Mouse (Mus musculus) limb, embryonic 11.5 days (tissue): ENCODE measurements around the gene Cyp17a1. TPM values are rescaled to one million over a fixed set of nuclear protein-coding genes. Genes with fewer than 3 reads are reported as not detected.

Experiments used
- ATAC-seq: fragments of 200-750 bp; cut with Nextera tagmentation; 2 replicates; pipeline ENCODE4 v1.8.0; 2017; ENCODE audit warnings: low read depth; ENCODE audit not compliant: insufficient number of reproducible peaks, low FRiP score, low TSS enrichment
- DNase-seq: peaks from one replicate; pipeline ENCODE4 v3.0.0-alpha.2; 2015; ENCODE audit warnings: low spot score
- H3K27ac ChIP-seq: fragments of 300-500 bp; sonication (generic); replicated peaks from 2 replicates; pipeline ENCODE4 v1.5.1; 2014; ENCODE audit warnings: low read depth, mild to moderate bottlenecking, low read length
- H3K27me3 ChIP-seq: fragments of 300-500 bp; sonication (generic); 2 replicates; pipeline ENCODE4 v1.6.1; 2014; ENCODE audit warnings: mild to moderate bottlenecking, low read length, mixed read lengths; ENCODE audit not compliant: control insufficient read depth, insufficient read depth
- H3K36me3 ChIP-seq: fragments of 300-500 bp; sonication (generic); 2 replicates; pipeline ENCODE4 v1.6.1; 2014; ENCODE audit warnings: mild to moderate bottlenecking, low read length, moderate library complexity, mixed read lengths; ENCODE audit not compliant: control insufficient read depth, insufficient read depth
- H3K4me1 ChIP-seq: fragments of 300-500 bp; sonication (generic); 2 replicates; pipeline ENCODE4 v1.6.1; 2014; ENCODE audit warnings: low read length, mixed read lengths; ENCODE audit not compliant: control insufficient read depth, insufficient read depth
- H3K4me2 ChIP-seq: fragments of 300-500 bp; sonication (generic); 2 replicates; pipeline ENCODE4 v1.6.1; 2014; ENCODE audit warnings: low read depth, mild to moderate bottlenecking, moderate library complexity; ENCODE audit not compliant: severe bottlenecking
- H3K4me3 ChIP-seq: fragments of 300-500 bp; sonication (generic); 2 replicates; pipeline ENCODE4 v1.5.1; 2014; ENCODE audit warnings: low read depth, low read length
- H3K9ac ChIP-seq: fragments of 300-500 bp; sonication (generic); 2 replicates; pipeline ENCODE4 v1.6.1; 2014; ENCODE audit warnings: mild to moderate bottlenecking, low read length
- H3K9me3 ChIP-seq: fragments of 300-500 bp; sonication (generic); 2 replicates; pipeline ENCODE4 v1.6.1; 2016; ENCODE audit warnings: low read length; ENCODE audit not compliant: control insufficient read depth
- WGBS: fragments of 180-500 bp; shearing (Covaris S2); extraction: QIAGEN DNeasy Blood & Tissue Kit; methylation state at CpG from one replicate; pipeline ENCODE4 v1.1.7; 2014; 5-methylcytosine and 5-hydroxymethylcytosine counted together
- polyA plus RNA-seq: library from polyadenylated mRNA; unstranded; fragments of >200 nt; fragmentation: Nextera tagmentation; extraction: Ambion mirVana; gene quantifications from 2 replicates; pipeline ENCODE4 v1.2.1, GENCODE M21; 2014

The Cyp17a1 gene
- polyA plus RNA-seq, 1 experiment from 2014 or later: not detected

GRCm38 (mm10) chr19:46665474-46665873 is 7.5 kb downstream of the Cyp17a1 start:
- Histone ChIP-seq H3K4me3 (no peak overlapping the region), H3K4me2 (no peak overlapping the region), H3K9ac (no peak overlapping the region), H3K27ac (no peak overlapping the region), H3K27me3 (no peaks in the 10 kb centered on the region), H3K9me3 (no peaks in the 10 kb centered on the region), H3K36me3 (no peaks in the 10 kb centered on the region), H3K4me1 (no peaks in the 10 kb centered on the region)
- 74% methylated on average over 7 of the region's 7 CpGs for WGBS
- ATAC-seq: no peak
- no peak for DNase-seq

- H3K27me3 ChIP-seq: no peaks in the 10 kb centered on the region
- H3K36me3 ChIP-seq: no peaks in the 10 kb centered on the region
- H3K4me2 ChIP-seq: no peak overlapping the region
- H3K4me3 ChIP-seq: no peak overlapping the region
- H3K9ac ChIP-seq: no peak overlapping the region
- ATAC-seq (no peak), DNase-seq (no peak)
- H3K9me3 ChIP-seq: no peaks in the 10 kb centered on the region
- WGBS: 79% methylated on average over 6 of the region's 6 CpGs
- no peaks in the 10 kb centered on the region for H3K4me1 ChIP-seq
- H3K27ac ChIP-seq: no peak overlapping the region
Observed at GRCm38 (mm10) chr19:46662784-46663183, 10.2 kb downstream of the Cyp17a1 start.

DNA sequence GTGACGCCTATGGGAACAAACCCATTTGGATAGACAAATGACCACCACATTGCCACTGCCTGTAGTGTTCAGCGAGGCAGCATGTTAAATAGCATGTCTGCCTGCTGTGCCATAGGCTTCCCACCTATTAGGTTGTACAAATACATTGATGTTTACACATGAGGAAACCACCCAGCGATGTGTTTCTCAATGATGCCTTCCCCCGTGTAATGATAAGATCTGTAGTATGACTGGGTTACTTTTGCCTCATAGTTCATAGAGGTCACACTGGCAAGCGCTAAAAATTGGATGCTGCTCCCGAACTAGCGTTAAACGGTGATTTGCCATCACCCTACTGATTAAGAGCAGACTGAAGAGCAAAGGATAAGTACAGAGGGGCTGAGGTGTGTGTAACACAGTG is 10.8 kb downstream of the Cyp17a1 start:
- Histone ChIP-seq H3K27me3 (no peaks in the 10 kb centered on the region), H3K4me3 (no peak overlapping the region), H3K36me3 (no peaks in the 10 kb centered on the region), H3K4me1 (no peaks in the 10 kb centered on the region), H3K27ac (no peak overlapping the region), H3K9me3 (no peaks in the 10 kb centered on the region), H3K9ac (no peak overlapping the region), H3K4me2 (no peak overlapping the region)
- 86% methylated on average over 8 of the region's 8 CpGs for WGBS
- DNase-seq (no peak), ATAC-seq (no peak)

- Histone ChIP-seq H3K27ac (no peak overlapping the region), H3K4me1 (no peaks in the 10 kb centered on the region), H3K9me3 (no peaks in the 10 kb centered on the region), H3K4me3 (no peak overlapping the region), H3K27me3 (no peaks in the 10 kb centered on the region), H3K9ac (no peak overlapping the region), H3K36me3 (peaks cover under 1% of the 10 kb centered on the region), H3K4me2 (no peak overlapping the region)
- ATAC-seq: no peak
- 64% methylated on average over 4 of the region's 4 CpGs for WGBS
- no peak for DNase-seq
Observed at GRCm38 (mm10) chr19:46661511-46661910, 11.5 kb downstream of the Cyp17a1 start.

- DNase-seq (no peak), ATAC-seq (no peak)
- no peak overlapping the region for H3K27ac ChIP-seq
- no peak overlapping the region for H3K4me3 ChIP-seq
- H3K9me3 ChIP-seq: no peaks in the 10 kb centered on the region
- peaks cover 16% of the 10 kb centered on the region for H3K36me3 ChIP-seq
- H3K4me1 ChIP-seq: no peaks in the 10 kb centered on the region
- 89% methylated on average over 9 of the region's 9 CpGs for WGBS
- no peaks in the 10 kb centered on the region for H3K27me3 ChIP-seq
- no peak overlapping the region for H3K4me2 ChIP-seq
- H3K9ac ChIP-seq: no peak overlapping the region
Observed at GRCm38 (mm10) chr19:46658851-46659250, 14.1 kb downstream of the Cyp17a1 start.

DNA sequence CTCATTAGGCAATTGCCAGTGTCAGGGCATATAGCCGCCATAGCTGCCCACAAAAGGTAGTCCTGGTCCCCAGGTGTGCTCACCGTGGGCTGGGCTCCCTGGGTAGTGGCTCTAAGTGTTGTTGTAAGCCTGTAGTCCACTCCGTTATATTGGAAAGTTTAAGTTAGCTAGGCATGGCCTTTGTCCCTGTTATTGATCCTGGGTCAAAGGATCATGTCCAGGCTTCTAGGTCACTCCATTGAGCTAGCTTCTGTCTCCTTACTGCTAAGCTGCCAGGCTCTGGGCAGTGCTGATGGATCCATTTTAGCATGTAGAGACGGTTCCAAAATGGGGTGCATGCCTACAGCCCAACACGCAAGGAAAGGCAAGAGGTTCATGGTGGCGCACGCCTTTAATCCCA is 14.6 kb downstream of the Cyp17a1 start:
- H3K9ac ChIP-seq: no peak overlapping the region
- no peaks in the 10 kb centered on the region for H3K9me3 ChIP-seq
- peaks cover 16% of the 10 kb centered on the region for H3K36me3 ChIP-seq
- no peak overlapping the region for H3K4me2 ChIP-seq
- no peak for ATAC-seq
- DNase-seq: no peak
- H3K27ac ChIP-seq: no peak overlapping the region
- 95% methylated on average over 7 of the region's 7 CpGs for WGBS
- no peaks in the 10 kb centered on the region for H3K27me3 ChIP-seq
- H3K4me3 ChIP-seq: no peak overlapping the region
- H3K4me1 ChIP-seq: no peaks in the 10 kb centered on the region

DNA sequence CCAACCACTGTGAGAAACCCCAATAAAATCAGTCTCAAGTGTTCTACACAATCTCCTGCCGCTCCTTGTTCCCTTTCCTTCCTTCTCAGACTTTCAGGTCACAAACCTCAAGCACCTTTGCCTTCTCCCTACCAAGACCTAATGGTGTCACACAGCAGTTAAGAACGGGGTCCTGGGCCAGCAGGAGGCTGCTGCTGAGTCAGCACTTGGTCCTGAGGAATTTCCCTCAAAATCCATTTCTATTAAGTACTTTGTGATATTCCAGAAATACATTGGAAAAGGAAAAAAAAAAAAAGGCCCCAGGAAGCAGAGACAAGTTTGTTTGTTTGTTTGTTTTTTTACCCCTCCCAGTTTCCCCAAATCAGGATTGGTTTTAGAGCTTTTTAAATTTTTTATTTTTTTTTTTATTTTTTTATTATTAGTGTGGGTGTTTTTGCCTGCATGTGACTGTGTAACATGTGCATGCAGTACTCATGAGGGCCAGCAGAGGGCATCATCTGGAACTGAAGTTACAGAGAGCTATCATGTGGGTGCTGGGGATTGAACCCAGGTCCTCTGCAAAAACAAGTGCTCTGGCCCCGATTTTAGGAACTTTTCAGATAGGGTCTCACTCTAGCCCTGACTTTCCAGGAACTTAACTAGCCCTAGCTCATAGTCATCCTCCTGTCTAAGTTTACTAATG is 15.5 kb downstream of the Cyp17a1 start:
- no peak for ATAC-seq

GRCm38 (mm10) chr19:46656151-46656840 is 16.7 kb downstream of the Cyp17a1 start:
- Histone ChIP-seq H3K36me3 (peaks cover 16% of the 10 kb centered on the region), H3K9ac (no peak overlapping the region), H3K4me2 (no peak overlapping the region), H3K4me3 (no peak overlapping the region), H3K9me3 (no peaks in the 10 kb centered on the region), H3K27me3 (no peaks in the 10 kb centered on the region), H3K27ac (no peak overlapping the region), H3K4me1 (no peaks in the 10 kb centered on the region)
- ATAC-seq: no peak
- no peak for DNase-seq
- WGBS: 94% methylated on average over 21 of the region's 21 CpGs

More for the DNA sequence above, 15.5 kb downstream of the Cyp17a1 start:
- no peak overlapping the region for H3K27ac ChIP-seq
- H3K36me3 ChIP-seq: peaks cover 16% of the 10 kb centered on the region
- no peak overlapping the region for H3K4me2 ChIP-seq
- no peaks in the 10 kb centered on the region for H3K4me1 ChIP-seq
- no peak overlapping the region for H3K9ac ChIP-seq
- H3K9me3 ChIP-seq: no peaks in the 10 kb centered on the region
- DNase-seq: no peak
- no peak overlapping the region for H3K4me3 ChIP-seq
- WGBS: 96% methylated on average over 3 of the region's 3 CpGs
- no peaks in the 10 kb centered on the region for H3K27me3 ChIP-seq
